Mouse (Mus musculus) ES-Bruce4 (cell line): ENCODE results near the gene Bzw2.

Source experiments
- CTCF ChIP-seq: IDR thresholded peaks from one replicate; pipeline ENCODE4 v1.8.1; 2011; ENCODE audit warnings: low read depth, low read length
- EP300 ChIP-seq: IDR thresholded peaks from 2 replicates; pipeline ENCODE4 v1.6.1; 2011; ENCODE audit warnings: low read depth, low read length; ENCODE audit not compliant: insufficient read depth
- POLR2A ChIP-seq: IDR thresholded peaks from one replicate; pipeline ENCODE4 v1.8.1; 2011; ENCODE audit warnings: low read length; ENCODE audit not compliant: insufficient read depth

- no peak for TF ChIP-seq EP300
- no peak for TF ChIP-seq CTCF
- TF ChIP-seq POLR2A, result no peak
Observed at GRCm38 (mm10) chr12:36102733-36103591, 54.9 kb downstream of the Bzw2 start.
